Mouse (Mus musculus) brown adipose tissue, adult 24 weeks (tissue): ENCODE results near the gene Fyn. TPM values are rescaled to one million over a fixed set of nuclear protein-coding genes. Genes with fewer than 3 reads are reported as not detected.
A peak's percentile ranks its signal among the peaks of the same experiment; 100 is the strongest.

Experiments
- H3K27ac ChIP-seq: fragments of 200-500 bp; replicated peaks from 2 replicates; pipeline ENCODE4 v1.5.1; 2012; ENCODE audit warnings: low read depth, mild to moderate bottlenecking, low read length
- H3K4me1 ChIP-seq: fragments of 200-500 bp; 2 replicates; pipeline ENCODE4 v1.6.1; 2012; ENCODE audit warnings: low read length, mixed read lengths; ENCODE audit not compliant: control insufficient read depth, insufficient read depth, insufficient read length
- H3K4me3 ChIP-seq: fragments of 200-500 bp; 2 replicates; pipeline ENCODE4 v1.5.1; 2012; ENCODE audit warnings: low read depth, mild to moderate bottlenecking, low read length, moderate library complexity; ENCODE audit not compliant: insufficient read depth
- polyA plus RNA-seq: library from polyadenylated mRNA; stranded (reverse); fragments of >200 nt; gene quantifications from 2 replicates; pipeline ENCODE4 v1.2.4, GENCODE M21; 2012; ENCODE audit not compliant: missing spikeins, insufficient read depth, insufficient read length

The Fyn gene
- polyA plus RNA-seq, 1 experiment = 7.6 TPM

- no peaks in the 10 kb centered on the region for H3K4me1 ChIP-seq
- no peak overlapping the region for H3K27ac ChIP-seq
- H3K4me3 ChIP-seq = no peak overlapping the region
Measured at GRCm38 (mm10) chr10:39433893-39434292, 65.2 kb downstream of the Fyn start.

GRCm38 (mm10) chr10:39434758-39435448 is 66.2 kb downstream of the Fyn start:
- H3K4me3 ChIP-seq = no peak overlapping the region
- H3K4me1 ChIP-seq = no peaks in the 10 kb centered on the region
- H3K27ac ChIP-seq = no peak overlapping the region

- Histone ChIP-seq H3K27ac (no peak overlapping the region), H3K4me1 (peaks cover 8% of the 10 kb centered on the region; the same call in 1 of the 2 replicates), H3K4me3 (no peak overlapping the region)
Measured at GRCm38 (mm10) chr10:39438905-39439304, 70.2 kb downstream of the Fyn start.

DNA sequence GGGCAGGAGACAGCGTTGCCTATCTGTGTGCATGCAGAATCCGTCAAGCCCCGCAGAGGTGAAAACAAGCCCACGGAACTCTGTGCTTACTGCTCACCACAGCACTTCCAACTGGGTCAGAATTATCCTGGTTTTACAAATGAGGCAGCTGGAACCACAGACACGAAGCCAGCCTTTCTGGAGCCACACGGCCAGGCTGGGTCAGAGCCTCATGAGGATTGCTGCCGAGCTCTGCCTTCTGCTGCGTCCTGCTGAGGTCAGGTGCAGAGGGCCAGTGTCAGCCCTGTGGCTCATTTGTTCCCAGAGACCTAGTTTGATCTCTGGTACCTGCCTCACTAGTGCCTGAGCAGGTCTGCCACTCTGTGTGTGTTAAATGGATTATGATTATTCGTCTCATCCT is 71.9 kb downstream of the Fyn start:
- no peak overlapping the region for H3K4me3 ChIP-seq
- no peak overlapping the region for H3K27ac ChIP-seq
- H3K4me1 ChIP-seq = peaks cover 8% of the 10 kb centered on the region; the same call in 1 of the 2 replicates

DNA sequence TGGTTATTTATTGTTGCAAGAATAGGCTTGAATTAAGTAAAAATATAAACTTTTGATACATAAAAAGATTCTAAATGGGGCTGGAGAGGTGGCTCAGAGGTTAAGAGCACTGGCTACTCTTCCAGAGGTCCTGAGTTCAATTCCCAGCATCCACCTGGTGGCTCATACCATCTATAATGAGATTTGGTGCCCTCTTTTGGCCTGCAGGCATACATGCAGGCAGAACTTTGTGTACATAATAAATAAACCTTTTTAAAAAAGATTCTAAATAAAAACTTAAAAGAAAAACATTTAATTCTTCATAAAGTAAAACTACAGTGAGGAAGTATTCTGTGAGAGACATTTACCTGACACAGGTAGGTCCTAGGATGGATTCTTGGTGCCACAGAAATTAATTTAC is 73.0 kb downstream of the Fyn start:
- peaks cover 8% of the 10 kb centered on the region; the same call in 1 of the 2 replicates for H3K4me1 ChIP-seq
- no peak overlapping the region for H3K27ac ChIP-seq
- H3K4me3 ChIP-seq = no peak overlapping the region

- H3K27ac ChIP-seq = no peak overlapping the region
- no peak overlapping the region for H3K4me3 ChIP-seq
- peaks cover 8% of the 10 kb centered on the region; the same call in 1 of the 2 replicates for H3K4me1 ChIP-seq
Measured at GRCm38 (mm10) chr10:39443122-39443521, 74.5 kb downstream of the Fyn start.

DNA sequence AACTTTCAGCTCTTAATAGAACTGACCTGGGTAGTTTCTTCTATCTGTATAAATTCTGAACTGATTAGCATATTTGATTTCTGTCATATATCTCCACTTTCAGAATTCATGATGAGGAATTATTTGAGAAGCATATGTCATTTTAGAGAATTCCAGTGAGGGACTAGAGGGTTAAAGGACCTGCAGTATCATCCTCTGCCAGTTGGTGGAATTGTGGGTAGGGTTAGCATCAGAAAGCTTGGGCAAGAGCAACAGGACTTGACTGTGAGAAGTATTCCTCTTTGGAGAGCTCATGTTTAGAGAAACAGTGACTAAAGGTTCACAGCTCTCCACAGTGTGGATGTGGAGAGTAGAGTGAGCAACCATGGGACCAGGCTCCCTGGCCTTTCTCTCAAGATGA is 75.3 kb downstream of the Fyn start:
- H3K4me1 ChIP-seq = peaks cover 8% of the 10 kb centered on the region; the same call in 1 of the 2 replicates
- no peak overlapping the region for H3K27ac ChIP-seq
- no peak overlapping the region for H3K4me3 ChIP-seq

- H3K4me1 ChIP-seq = peaks cover 7% of the 10 kb centered on the region; the same call in 1 of the 2 replicates
Measured at GRCm38 (mm10) chr10:39445870-39446269, 77.2 kb downstream of the Fyn start.

GRCm38 (mm10) chr10:39446706-39447105 is 78.1 kb downstream of the Fyn start:
- no peak overlapping the region for H3K27ac ChIP-seq
- peaks cover 8% of the 10 kb centered on the region; the same call in 1 of the 2 replicates for H3K4me1 ChIP-seq
- H3K4me3 ChIP-seq = no peak overlapping the region

More at GRCm38 (mm10) chr10:39445870-39446269, 77.2 kb downstream of the Fyn start:
- Histone ChIP-seq H3K4me3 (no peak overlapping the region), H3K27ac (no peak overlapping the region)

DNA sequence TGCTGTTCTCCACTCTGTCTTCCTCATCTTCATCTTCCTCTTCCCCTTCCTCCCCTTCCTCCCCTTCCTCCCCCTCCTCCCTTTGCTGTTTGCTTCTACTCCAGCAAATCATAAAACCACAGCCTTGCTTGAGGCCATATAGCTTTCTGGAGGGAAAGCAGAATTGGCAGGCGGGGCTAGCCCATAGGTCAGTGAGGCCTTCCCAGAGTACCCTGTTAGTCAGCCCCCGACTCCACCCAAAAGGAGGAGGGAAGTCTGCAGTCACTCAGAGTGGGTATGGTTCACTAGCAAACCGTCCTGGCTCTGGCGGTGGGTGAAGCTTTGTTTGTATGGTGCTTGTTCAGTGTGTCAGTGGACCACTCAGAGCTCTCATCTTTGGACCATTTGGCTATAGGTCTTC is 80.5 kb downstream of the Fyn start:
- Histone ChIP-seq H3K4me3 (no peak overlapping the region), H3K27ac (peak overlapping the region; percentile 31), H3K4me1 (peaks cover 11% of the 10 kb centered on the region; the same call in 1 of the 2 replicates)

GRCm38 (mm10) chr10:39450356-39450755 is 81.7 kb downstream of the Fyn start:
- Histone ChIP-seq H3K27ac (peak overlapping the region; percentile 93), H3K4me3 (peak overlapping the region; percentile 54)

DNA sequence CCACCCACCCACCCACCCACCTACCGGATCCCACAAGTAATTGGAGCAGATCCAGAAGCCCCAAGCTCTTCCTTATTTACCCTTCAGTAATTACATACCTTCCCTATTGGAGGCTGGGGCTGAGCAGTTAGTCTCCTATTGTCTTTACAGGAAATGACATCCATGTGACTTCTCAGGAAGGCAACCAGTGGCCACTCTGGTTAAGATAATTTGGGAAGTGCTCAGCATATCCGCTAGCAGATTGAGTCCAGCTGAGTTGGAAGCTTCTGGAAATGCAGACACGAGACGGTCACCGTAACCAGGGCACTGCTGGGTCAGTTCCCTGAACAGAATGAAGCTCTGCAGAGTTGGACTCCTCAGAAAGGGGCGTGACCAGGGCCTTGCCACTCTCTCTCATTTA is 82.4 kb downstream of the Fyn start:
- Histone ChIP-seq H3K4me3 (peak overlapping the region; percentile 34), H3K4me1 (peaks cover 11% of the 10 kb centered on the region; the same call in 1 of the 2 replicates), H3K27ac (peak overlapping the region; percentile 95)

More at GRCm38 (mm10) chr10:39450356-39450755, 81.7 kb downstream of the Fyn start:
- peaks cover 11% of the 10 kb centered on the region; the same call in 1 of the 2 replicates for H3K4me1 ChIP-seq

DNA sequence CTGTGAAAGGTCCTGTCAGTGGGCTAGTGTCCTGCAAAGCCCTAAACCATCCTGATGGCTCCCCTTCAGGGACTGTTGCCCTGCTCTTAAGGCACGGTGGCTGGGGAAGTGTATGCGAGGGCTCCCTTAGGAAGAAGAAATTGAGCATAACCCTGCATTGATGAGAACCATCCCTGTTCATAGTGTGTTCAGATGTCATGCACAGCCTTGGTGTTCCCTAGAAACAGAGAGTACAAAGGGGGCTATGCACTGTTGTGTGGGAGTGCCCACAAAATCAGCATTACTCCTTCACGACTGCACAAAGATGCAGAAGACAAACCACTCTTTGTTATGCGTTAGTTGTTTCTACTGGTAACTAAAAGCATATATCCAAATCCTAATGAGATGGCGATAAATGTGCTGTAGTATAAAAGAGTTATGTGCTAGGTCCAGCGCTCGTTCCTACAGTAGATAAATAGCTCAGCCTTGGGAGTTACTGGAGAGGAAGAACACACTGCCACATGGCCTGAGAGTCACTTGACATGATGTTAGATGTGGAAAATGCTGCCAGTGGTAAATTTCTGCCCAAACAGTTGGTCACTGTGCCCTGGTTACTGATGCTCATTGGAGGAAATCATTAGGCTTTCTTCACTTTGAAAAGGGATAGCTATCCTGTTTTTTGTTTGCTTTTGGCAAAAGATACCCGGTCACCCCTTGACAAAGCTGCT is 83.4 kb downstream of the Fyn start:
- Histone ChIP-seq H3K27ac (peak overlapping the region; percentile 95), H3K4me1 (peaks cover 11% of the 10 kb centered on the region; the same call in 1 of the 2 replicates), H3K4me3 (no peak overlapping the region)

DNA sequence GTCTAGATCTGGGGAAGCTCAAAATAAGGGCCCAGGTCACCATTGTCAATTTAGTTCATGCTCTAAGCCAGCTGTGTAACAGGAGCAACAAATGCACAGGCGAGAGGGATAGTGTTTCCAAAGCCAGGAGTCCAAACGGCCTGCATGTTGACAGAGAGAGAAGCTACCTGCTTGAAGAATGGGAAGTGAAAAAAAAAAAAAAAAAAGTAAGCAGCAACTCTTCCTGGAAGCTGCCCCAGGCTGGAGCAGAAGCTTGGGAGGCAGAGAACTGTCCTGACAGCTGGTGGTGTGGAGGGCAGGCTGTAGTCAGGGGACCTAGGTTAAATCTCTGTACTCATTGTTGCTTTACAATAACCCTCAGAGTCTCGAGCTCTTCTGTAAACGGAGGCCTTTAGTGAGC is 86.7 kb downstream of the Fyn start:
- H3K4me1 ChIP-seq = peaks cover 8% of the 10 kb centered on the region; the same call in 1 of the 2 replicates
- no peak overlapping the region for H3K27ac ChIP-seq

GRCm38 (mm10) chr10:39455857-39456620 is 87.4 kb downstream of the Fyn start:
- Histone ChIP-seq H3K4me3 (no peak overlapping the region), H3K4me1 (peaks cover 8% of the 10 kb centered on the region; the same call in 1 of the 2 replicates), H3K27ac (no peak overlapping the region)

More for the DNA sequence above, 86.7 kb downstream of the Fyn start:
- no peak overlapping the region for H3K4me3 ChIP-seq
